Mouse (Mus musculus) adrenal gland, postnatal 36 days (tissue): ENCODE data around the gene Psme4. TPM values are rescaled to one million over a fixed set of nuclear protein-coding genes. Genes with fewer than 3 reads are reported as not detected.
A peak's percentile ranks its signal among the peaks of the same experiment; 100 is the strongest.
"Not testable (repeated sequence)": the region's sequence is repeated elsewhere in the genome, so short reads cannot be mapped to it uniquely, and the experiment has no call there.

Experiments
- DNase-seq, 2 experiments: peaks; one replicate each; pipeline ENCODE4 v3.0.0; 2021; ENCODE audit warnings: mixed read lengths in 1 of 2
- long read RNA-seq, 2 experiments: library from polyadenylated mRNA; stranded (forward); transcript quantifications; one replicate each; pipeline ENCODE4 v2.0.0; 2021; ENCODE audit warnings: borderline sequencing depth in 2 of 2
- total RNA-seq, 2 experiments: library from RNA; stranded (reverse); gene quantifications; 2 replicates each; pipeline ENCODE4 v1.2.3; 2021

Psme4 gene
- 10 to 100 TPM; 58.9 to 81.1 TPM for total RNA-seq
- long read RNA-seq, experiment 1, partial matches to known transcripts = 5 of 7 reads
- long read RNA-seq, experiment 1, other reads (novel, unspliced or antisense) = 2 of 7 reads
- long read RNA-seq, experiment 2, partial matches to known transcripts = 1 of 1 reads
- long read RNA-seq, experiment 2, other reads (novel, unspliced or antisense) = 0 of 1 reads

- peak; percentile 98 to 99 for DNase-seq
These were observed at the start of gene Psme4 for GRCm38 (mm10) chr11:30771267-30771903. Psme4 (plus strand) TSS chr11:30771726.

GRCm38 (mm10) chr11:30723438-30723837 lies 48.1 kb upstream of the Psme4 start:
- DNase-seq = no peak

GRCm38 (mm10) chr11:30730721-30731120 lies 40.8 kb upstream of the Psme4 start:
- no peak for DNase-seq

- DNase-seq = no peak
These were observed 38.1 kb upstream of the Psme4 start for GRCm38 (mm10) chr11:30733376-30733775.

- no peak for DNase-seq
These were observed 27.5 kb upstream of the Psme4 start for GRCm38 (mm10) chr11:30743991-30744390.

GRCm38 (mm10) chr11:30748938-30749337 lies 22.6 kb upstream of the Psme4 start:
- no peak for DNase-seq

- no peak for DNase-seq
These were observed 21.9 kb upstream of the Psme4 start for GRCm38 (mm10) chr11:30749587-30749986.

- no peak for DNase-seq
These were observed 21.3 kb upstream of the Psme4 start for GRCm38 (mm10) chr11:30750039-30750823.

- no peak for DNase-seq
These were observed 18.6 kb upstream of the Psme4 start for GRCm38 (mm10) chr11:30752956-30753355.

- DNase-seq = not testable (repeated sequence)
These were observed 17.1 kb upstream of the Psme4 start for GRCm38 (mm10) chr11:30754486-30754854.

GRCm38 (mm10) chr11:30754855-30755530 lies 16.5 kb upstream of the Psme4 start:
- peak; percentile 37 to 58 for DNase-seq

GRCm38 (mm10) chr11:30761381-30761780 lies 10.1 kb upstream of the Psme4 start:
- no peak for DNase-seq

GRCm38 (mm10) chr11:30761891-30762290 lies 9.6 kb upstream of the Psme4 start:
- no peak for DNase-seq

GRCm38 (mm10) chr11:30765076-30765475 lies 6.5 kb upstream of the Psme4 start:
- no peak for DNase-seq

- no peak for DNase-seq
These were observed 709 bp upstream of the Psme4 start for GRCm38 (mm10) chr11:30770817-30771216.

GRCm38 (mm10) chr11:30771904-30772581 lies 517 bp downstream of the Psme4 start:
- DNase-seq = peak; percentile 59 to 68

- DNase-seq = peak in 1 of 2 experiments; percentile 12
These were observed 1.4 kb downstream of the Psme4 start for GRCm38 (mm10) chr11:30772777-30773417.

- no peak for DNase-seq
These were observed 3.1 kb downstream of the Psme4 start for GRCm38 (mm10) chr11:30774638-30775037.

GRCm38 (mm10) chr11:30777498-30777897 lies 6.0 kb downstream of the Psme4 start:
- DNase-seq = no peak

- no peak for DNase-seq
These were observed 9.4 kb downstream of the Psme4 start for GRCm38 (mm10) chr11:30780893-30781292.

- no peak for DNase-seq
These were observed 10.1 kb downstream of the Psme4 start for GRCm38 (mm10) chr11:30781612-30782011.

- no peak for DNase-seq
These were observed 14.0 kb downstream of the Psme4 start for GRCm38 (mm10) chr11:30785497-30785896.
